Mouse (Mus musculus) lung, embryonic 16.5 days (tissue): ENCODE measurements around the gene H2-Q10. TPM values are rescaled to one million over a fixed set of nuclear protein-coding genes. Genes with fewer than 3 reads are reported as not detected.
"Not testable (repeated sequence)": the region's sequence is repeated elsewhere in the genome, so short reads cannot be mapped to it uniquely, and the experiment has no call there.

ENCODE experiments used
- ATAC-seq: fragments of 200-750 bp; cut with Nextera tagmentation; 2 replicates; pipeline ENCODE4 v1.8.0; 2017; ENCODE audit warnings: low read depth, mild to moderate bottlenecking, moderate library complexity
- H3K27ac ChIP-seq: fragments of 300-500 bp; sonication (generic); 2 replicates; pipeline ENCODE4 v1.5.1; 2014; ENCODE audit warnings: mild to moderate bottlenecking, control low read depth, low read length
- H3K27me3 ChIP-seq: fragments of 300-500 bp; sonication (generic); 2 replicates; pipeline ENCODE4 v1.6.1; 2014; ENCODE audit warnings: low read depth, low read length, mixed read lengths; ENCODE audit not compliant: control insufficient read depth, insufficient read depth
- H3K36me3 ChIP-seq: fragments of 300-500 bp; sonication (generic); 2 replicates; pipeline ENCODE4 v1.6.1; 2014; ENCODE audit warnings: low read length; ENCODE audit not compliant: control insufficient read depth, insufficient read depth
- H3K4me1 ChIP-seq: fragments of 300-500 bp; sonication (generic); replicated peaks from 2 replicates; pipeline ENCODE4 v1.6.1; 2014; ENCODE audit warnings: low read length, mixed read lengths; ENCODE audit not compliant: control insufficient read depth, insufficient read depth
- H3K4me2 ChIP-seq: fragments of 300-500 bp; sonication (generic); 2 replicates; pipeline ENCODE4 v1.6.1; 2014; ENCODE audit warnings: low read depth, low read length, control low read depth
- H3K4me3 ChIP-seq: fragments of 300-500 bp; sonication (generic); 2 replicates; pipeline ENCODE4 v1.5.1; 2014; ENCODE audit warnings: mild to moderate bottlenecking, low read length, control low read depth
- H3K9ac ChIP-seq: fragments of 300-500 bp; sonication (generic); 2 replicates; pipeline ENCODE4 v1.6.1; 2014; ENCODE audit warnings: low read length, control low read depth
- H3K9me3 ChIP-seq: fragments of 300-500 bp; sonication (generic); 2 replicates; pipeline ENCODE4 v1.6.1; 2016; ENCODE audit warnings: low read length; ENCODE audit not compliant: control insufficient read depth
- WGBS: fragments of 180-500 bp; shearing (Covaris S2); extraction: QIAGEN DNeasy Blood & Tissue Kit; methylation state at CpG from one replicate; pipeline ENCODE4 v1.1.7; 2014; 5-methylcytosine and 5-hydroxymethylcytosine counted together
- polyA plus RNA-seq: library from polyadenylated mRNA; unstranded; fragments of >200 nt; fragmentation: Nextera tagmentation; extraction: Ambion mirVana; gene quantifications from 2 replicates; pipeline ENCODE4 v1.2.1, GENCODE M21; 2015

The H2-Q10 gene
- polyA plus RNA-seq = 1.3 and 7.4 TPM in 2 replicates

GRCm38 (mm10) chr17:35469842-35470751 is at the start of gene H2-Q10:
Gene H2-Q10 (plus strand): TSS chr17:35470089.
- H3K9ac ChIP-seq = peak within 1 kb of the TSS; percentile 54
- peaks cover 11% of the 10 kb centered on the region; the same call in 1 of the 2 replicates for H3K4me1 ChIP-seq
- peak within 1 kb of the TSS; percentile 52 for H3K4me3 ChIP-seq
- under 1% methylated on average over 80 of the region's 80 CpGs for WGBS
- 0 out of 2 replicates have a peak, but pooled peaks have one; percentile 28 for ATAC-seq
- H3K27ac ChIP-seq = no peak within 1 kb of the TSS
- H3K27me3 ChIP-seq = peaks cover 17% of the 10 kb centered on the region
- no peaks in the 10 kb centered on the region for H3K36me3 ChIP-seq
- peak within 1 kb of the TSS; percentile 92 for H3K4me2 ChIP-seq
- no peaks in the 10 kb centered on the region for H3K9me3 ChIP-seq

GRCm38 (mm10) chr17:35420206-35420810 is 49.6 kb upstream of the H2-Q10 start:
- not testable (repeated sequence) for H3K9me3 ChIP-seq, H3K4me2 ChIP-seq, H3K9ac ChIP-seq, H3K4me3 ChIP-seq, H3K27me3 ChIP-seq, H3K36me3 ChIP-seq, ATAC-seq, H3K27ac ChIP-seq, H3K4me1 ChIP-seq
- WGBS = 14% methylated on average over 11 of the region's 11 CpGs

GRCm38 (mm10) chr17:35421331-35421730 is 48.6 kb upstream of the H2-Q10 start:
- not testable (repeated sequence) for H3K9ac ChIP-seq, H3K4me2 ChIP-seq, H3K4me3 ChIP-seq, H3K36me3 ChIP-seq, H3K27ac ChIP-seq, H3K9me3 ChIP-seq, ATAC-seq, H3K4me1 ChIP-seq
- peaks cover 11% of the 10 kb centered on the region for H3K27me3 ChIP-seq
- WGBS = 87% methylated on average over 4 of the region's 4 CpGs

GRCm38 (mm10) chr17:35422360-35422759 is 47.5 kb upstream of the H2-Q10 start:
- not testable (repeated sequence) for H3K27ac ChIP-seq, H3K9me3 ChIP-seq, H3K4me2 ChIP-seq, ATAC-seq, H3K4me3 ChIP-seq, H3K36me3 ChIP-seq, H3K4me1 ChIP-seq, H3K9ac ChIP-seq
- WGBS = 86% methylated on average over 5 of the region's 5 CpGs
- peaks cover 11% of the 10 kb centered on the region for H3K27me3 ChIP-seq

- H3K4me2 ChIP-seq, H3K36me3 ChIP-seq, H3K9ac ChIP-seq, H3K27ac ChIP-seq, ATAC-seq, H3K4me3 ChIP-seq, H3K9me3 ChIP-seq, H3K4me1 ChIP-seq: not testable (repeated sequence)
- 49% methylated on average over 3 of the region's 3 CpGs for WGBS
- H3K27me3 ChIP-seq = peaks cover 11% of the 10 kb centered on the region
Observed at GRCm38 (mm10) chr17:35423131-35423810, 46.6 kb upstream of the H2-Q10 start.

GRCm38 (mm10) chr17:35424106-35424505 is 45.8 kb upstream of the H2-Q10 start:
- not testable (repeated sequence) for H3K36me3 ChIP-seq, H3K4me1 ChIP-seq
- WGBS = 84% methylated on average over 3 of the region's 3 CpGs

GRCm38 (mm10) chr17:35424624-35425416 is 45.1 kb upstream of the H2-Q10 start, which contains the start of gene H2-Q6:
Gene H2-Q6 (plus strand): TSS chr17:35424850.
- Histone ChIP-seq H3K9ac (peak within 1 kb of the TSS; percentile 51; the same call in 1 of the 2 replicates), H3K4me2 (peak within 1 kb of the TSS; percentile 62), H3K27me3 (peaks cover 11% of the 10 kb centered on the region), H3K4me3 (peak within 1 kb of the TSS; percentile 40)
- H3K4me1 ChIP-seq, H3K27ac ChIP-seq, H3K9me3 ChIP-seq, H3K36me3 ChIP-seq: not testable (repeated sequence)
- peak; percentile 76 for ATAC-seq
- WGBS = 1% methylated on average over 47 of the region's 66 CpGs

More at GRCm38 (mm10) chr17:35424106-35424505, 45.8 kb upstream of the H2-Q10 start:
- H3K9ac ChIP-seq, H3K4me2 ChIP-seq, ATAC-seq, H3K27ac ChIP-seq, H3K4me3 ChIP-seq, H3K9me3 ChIP-seq: not testable (repeated sequence)
- H3K27me3 ChIP-seq = peaks cover 11% of the 10 kb centered on the region

- H3K36me3 ChIP-seq, H3K4me1 ChIP-seq, H3K9me3 ChIP-seq, H3K27ac ChIP-seq, H3K9ac ChIP-seq: not testable (repeated sequence)
- H3K27me3 ChIP-seq = peaks cover 11% of the 10 kb centered on the region
- WGBS = 15% methylated on average over 28 of the region's 28 CpGs
- peak; percentile 34; the same call in 1 of the 2 replicates for ATAC-seq
- peak overlapping the region; percentile 40 for H3K4me3 ChIP-seq
- peak overlapping the region; percentile 62 for H3K4me2 ChIP-seq
Observed at GRCm38 (mm10) chr17:35425474-35425873, 44.4 kb upstream of the H2-Q10 start.
